Mouse (Mus musculus) CH12.LX (cell line): ENCODE results near the gene Pak4. TPM values are rescaled to one million over a fixed set of nuclear protein-coding genes. Genes with fewer than 3 reads are reported as not detected.
A peak's percentile ranks its signal among the peaks of the same experiment; 100 is the strongest.

Experiments
- DNase-seq: peaks from one replicate; pipeline ENCODE4 v3.0.0-alpha.2; 2013; ENCODE audit errors: extremely low read depth
- H3K27ac ChIP-seq: 2 replicates; pipeline ENCODE4 v1.5.1; 2012; ENCODE audit warnings: low read depth, mild to moderate bottlenecking, control low read depth, moderate library complexity; ENCODE audit not compliant: insufficient read depth
- H3K27me3 ChIP-seq: replicated peaks from 2 replicates; pipeline ENCODE3; 2012; ENCODE audit warnings: inconsistent platforms
- H3K36me3 ChIP-seq, 2 experiments: replicated peaks in 1 of 2; 2 replicates each; pipeline versions ENCODE3 to v1.6.1; 2012; ENCODE audit warnings: inconsistent platforms in 1 of 2, low read length in 1 of 2, mild to moderate bottlenecking in 1 of 2, mixed read lengths in 1 of 2, moderate library complexity in 1 of 2; ENCODE audit not compliant: control insufficient read depth in 1 of 2, insufficient read depth in 1 of 2
- H3K4me1 ChIP-seq, 2 experiments: 2 replicates each; pipeline ENCODE4 v1.6.1; 2012; ENCODE audit warnings: inconsistent platforms in 1 of 2, moderate library complexity in 1 of 2; ENCODE audit not compliant: insufficient read depth in 2 of 2, control insufficient read depth in 1 of 2
- H3K4me2 ChIP-seq: 2 replicates; pipeline ENCODE4 v1.6.1; 2012; ENCODE audit warnings: low read depth, mild to moderate bottlenecking, control low read depth; ENCODE audit not compliant: poor library complexity, insufficient read depth, severe bottlenecking
- H3K4me3 ChIP-seq, 3 experiments: fragments of 150-350 bp in 1 of 3; sonication (generic) in 1 of 3; replicated peaks in 1 of 3; 2 replicates each; pipeline versions ENCODE3 to v1.5.1; 2011 to 2012; ENCODE audit warnings: low read depth in 2 of 3, low read length in 2 of 3, mild to moderate bottlenecking in 2 of 3, moderate library complexity in 2 of 3, control low read depth in 1 of 3, improper control_type of control experiment in 1 of 3, inconsistent platforms in 1 of 3, mixed read lengths in 1 of 3; ENCODE audit not compliant: poor library complexity in 1 of 3
- H3K79me2 ChIP-seq: replicated peaks from 2 replicates; pipeline ENCODE4 v1.6.1; 2012; ENCODE audit warnings: mild to moderate bottlenecking, moderate library complexity; ENCODE audit not compliant: control insufficient read depth, poor library complexity, insufficient read depth, severe bottlenecking; ENCODE audit errors: extremely low read depth
- H3K9ac ChIP-seq: 2 replicates; pipeline ENCODE4 v1.6.1; 2012; ENCODE audit warnings: low read depth, mild to moderate bottlenecking, control low read depth, moderate library complexity; ENCODE audit not compliant: insufficient read depth
- H3K9me3 ChIP-seq: replicated peaks from 2 replicates; pipeline ENCODE3; 2012; ENCODE audit warnings: low read length, inconsistent platforms, mixed read lengths
- ETS1 ChIP-seq: conservative IDR thresholded peaks from 2 replicates; pipeline ENCODE4 v1.6.1; 2012; ENCODE audit warnings: low read depth, mild to moderate bottlenecking, inconsistent platforms, low read length, improper control_type of control experiment, moderate library complexity
- GABPA ChIP-seq: IDR thresholded peaks from 2 replicates; pipeline ENCODE4 v1.6.1; 2012; ENCODE audit warnings: low read depth, low read length, improper control_type of control experiment, inconsistent platforms; ENCODE audit not compliant: insufficient replicate concordance
- JUND ChIP-seq: conservative IDR thresholded peaks from 2 replicates; pipeline ENCODE4 v1.6.1; 2011; ENCODE audit warnings: low read depth, low read length, improper control_type of control experiment
- MEF2A ChIP-seq: IDR thresholded peaks from 2 replicates; pipeline ENCODE4 v1.6.1; 2014; ENCODE audit warnings: low read depth, mild to moderate bottlenecking, inconsistent platforms, low read length, improper control_type of control experiment, borderline replicate concordance
- MXI1 ChIP-seq: IDR thresholded peaks from 2 replicates; pipeline ENCODE4 v1.6.1; 2011; ENCODE audit warnings: mild to moderate bottlenecking, low read depth, low read length, improper control_type of control experiment
- NELFE ChIP-seq: IDR thresholded peaks from 2 replicates; pipeline ENCODE4 v1.6.1; 2011; ENCODE audit warnings: low read depth, low read length, improper control_type of control experiment
- NRF1 ChIP-seq: IDR thresholded peaks from 2 replicates; pipeline ENCODE4 v1.6.1; 2014; ENCODE audit warnings: low read depth, mild to moderate bottlenecking, inconsistent platforms, low read length, improper control_type of control experiment, moderate library complexity
- POLR2A ChIP-seq: IDR thresholded peaks from 2 replicates; pipeline ENCODE4 v1.6.1; 2011; ENCODE audit warnings: low read depth, mild to moderate bottlenecking, improper control_type of control experiment, low read length
- SMC3 ChIP-seq: IDR thresholded peaks from 2 replicates; pipeline ENCODE4 v1.6.1; 2011; ENCODE audit warnings: low read depth, low read length, improper control_type of control experiment
- TBP ChIP-seq: conservative IDR thresholded peaks from 2 replicates; pipeline ENCODE4 v1.6.1; 2011; ENCODE audit warnings: low read depth, low read length, improper control_type of control experiment
- TCF12 ChIP-seq: IDR thresholded peaks from 2 replicates; pipeline ENCODE4 v1.6.1; 2014; ENCODE audit warnings: low read depth, mild to moderate bottlenecking, inconsistent platforms, low read length, improper control_type of control experiment
- UBTF ChIP-seq: IDR thresholded peaks from 2 replicates; pipeline ENCODE4 v1.6.1; 2012; ENCODE audit warnings: low read depth, mild to moderate bottlenecking, inconsistent platforms, low read length, improper control_type of control experiment, moderate library complexity
- ZKSCAN1 ChIP-seq: IDR thresholded peaks from 2 replicates; pipeline ENCODE4 v1.6.1; 2012; ENCODE audit warnings: low read depth, inconsistent platforms, low read length, improper control_type of control experiment, borderline replicate concordance
- ZNF384 ChIP-seq: IDR thresholded peaks from 2 replicates; pipeline ENCODE4 v1.6.1; 2012; ENCODE audit warnings: low read depth, low read length, improper control_type of control experiment, inconsistent platforms
- dilution Hi-C: fragments of 300-500 bp; cut with MboI; formaldehyde crosslinking; loops from 2 replicates; pipeline ENCODE4 v1.14.3; 2020; ENCODE audit warnings: low sequenced_read_pairs; ENCODE audit not compliant: extremely low pct_unique_long_range_greater_than_20kb, extremely low pct_ligation_motif_present
- in situ Hi-C: fragments of 300-500 bp; cut with MboI; formaldehyde crosslinking; loops from 3 replicates; pipeline ENCODE4 v1.14.3; 2019; ENCODE audit warnings: low sequenced_read_pairs, low pct_ligation_motif_present, low pct_unique_long_range_greater_than_20kb, mixed read lengths
- polyA plus RNA-seq: library from polyadenylated mRNA; unstranded; fragments of >175 nt; gene quantifications from 2 replicates; pipeline ENCODE4 v1.2.1, GENCODE M21; 2012; ENCODE audit warnings: low read depth; ENCODE audit not compliant: insufficient read length
- total RNA-seq, 2 experiments: library from RNA; depleted of rRNA; stranded (reverse); fragments of 300-350 nt in 1 of 2; fragments of >200 nt in 1 of 2; gene quantifications; 2 replicates each; pipeline ENCODE4 v1.2.3; 2012 to 2014

The Pak4 gene
- total and polyA plus RNA-seq, 3 experiments, result 7.5 to 11.2 (median 8.3) TPM

DNA sequence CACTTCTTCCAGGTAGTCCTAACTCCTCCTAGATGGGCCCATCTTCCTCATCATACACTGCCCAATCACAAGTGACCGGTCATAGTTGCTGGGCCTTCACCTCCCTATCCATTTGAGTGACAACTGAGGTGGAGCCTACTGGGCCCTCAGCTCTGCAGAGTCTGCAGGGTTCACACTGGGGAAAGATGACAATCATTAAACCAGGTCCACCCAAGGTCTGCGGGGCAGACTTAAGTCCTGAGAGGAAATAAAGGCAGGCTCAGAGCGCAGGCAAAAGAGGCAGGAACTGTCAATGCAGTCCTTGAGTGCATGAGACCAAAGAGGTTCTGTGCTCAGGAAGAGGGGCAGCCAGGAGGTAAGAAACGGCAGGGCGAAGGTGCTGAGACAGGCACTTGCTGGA lies 25.3 kb downstream of the Pak4 start:
- dilution Hi-C loops, result no loop called here
- TF ChIP-seq MEF2A, result no peak
- TF ChIP-seq JUND, result no peak
- TF ChIP-seq NELFE, result no peak
- no peak for TF ChIP-seq ZKSCAN1
- no peak for TF ChIP-seq ETS1
- TF ChIP-seq GABPA, result no peak
- no peak for TF ChIP-seq ZNF384
- TF ChIP-seq SMC3, result no peak
- TF ChIP-seq UBTF, result no peak
- no peak for TF ChIP-seq POLR2A
- no peak for TF ChIP-seq NRF1
- no peak for TF ChIP-seq TBP
- no peak for TF ChIP-seq MXI1
- Histone ChIP-seq H3K4me3 (no peak overlapping the region), H3K4me2 (no peak overlapping the region), H3K9me3 (no peaks in the 10 kb centered on the region), H3K27me3 (no peaks in the 10 kb centered on the region), H3K27ac (no peak overlapping the region), H3K36me3 (peaks cover 3 to 64% of the 10 kb centered on the region in 2 experiments), H3K9ac (no peak overlapping the region), H3K4me1 (peaks cover 4 to 42% of the 10 kb centered on the region in 2 experiments), H3K79me2 (no peaks in the 10 kb centered on the region)
- in situ Hi-C loops, result no loop called here
- DNase-seq, result no peak

- Histone ChIP-seq H3K4me1 (peaks cover 4 to 30% of the 10 kb centered on the region in 2 experiments), H3K27me3 (no peaks in the 10 kb centered on the region), H3K4me3 (no peak overlapping the region), H3K9me3 (no peaks in the 10 kb centered on the region), H3K9ac (no peak overlapping the region), H3K27ac (no peak overlapping the region), H3K79me2 (no peaks in the 10 kb centered on the region), H3K36me3 (peaks cover 19 to 71% of the 10 kb centered on the region in 2 experiments), H3K4me2 (no peak overlapping the region)
- in situ Hi-C loops, result no loop called here
- DNase-seq, result no peak
- no peak for TF ChIP-seq TCF12
- peak; percentile 17; the same call in 1 of the 2 replicates for TF ChIP-seq ZKSCAN1
- TF ChIP-seq, all 38 proteins: peak for 1
- dilution Hi-C loops, result no loop called here
Measured at GRCm38 (mm10) chr7:28570982-28571682, 26.9 kb downstream of the Pak4 start.
